Mouse (Mus musculus) hindbrain, embryonic 13.5 days (tissue): ENCODE results near the gene Gm6034. TPM values are rescaled to one million over a fixed set of nuclear protein-coding genes. Genes with fewer than 3 reads are reported as not detected.
A peak's percentile ranks its signal among the peaks of the same experiment; 100 is the strongest.
"Not testable (repeated sequence)": the region's sequence is repeated elsewhere in the genome, so short reads cannot be mapped to it uniquely, and the experiment has no call there.

Experiments
- ATAC-seq: fragments of 200-750 bp; cut with Nextera tagmentation; 2 replicates; pipeline ENCODE4 v1.8.0; 2017; ENCODE audit warnings: moderate TSS enrichment; ENCODE audit not compliant: low FRiP score
- H3K27ac ChIP-seq: fragments of 300-500 bp; sonication (generic); 2 replicates; pipeline ENCODE4 v1.5.1; 2015; ENCODE audit warnings: inconsistent platforms, mild to moderate bottlenecking, moderate library complexity
- H3K27me3 ChIP-seq: fragments of 300-500 bp; sonication (generic); 2 replicates; pipeline ENCODE4 v1.6.1; 2015; ENCODE audit warnings: mild to moderate bottlenecking, inconsistent platforms
- H3K36me3 ChIP-seq: fragments of 300-500 bp; sonication (generic); 2 replicates; pipeline ENCODE4 v1.6.1; 2015; ENCODE audit warnings: mild to moderate bottlenecking, inconsistent platforms
- H3K4me1 ChIP-seq: fragments of 300-500 bp; sonication (generic); replicated peaks from 2 replicates; pipeline ENCODE4 v1.6.1; 2015; ENCODE audit warnings: inconsistent platforms
- H3K4me2 ChIP-seq: fragments of 300-500 bp; sonication (generic); 2 replicates; pipeline ENCODE4 v1.6.1; 2015; ENCODE audit warnings: inconsistent platforms, mild to moderate bottlenecking, moderate library complexity
- H3K4me3 ChIP-seq: fragments of 300-500 bp; sonication (generic); 2 replicates; pipeline ENCODE4 v1.5.1; 2015; ENCODE audit warnings: mild to moderate bottlenecking, inconsistent platforms
- H3K9ac ChIP-seq: fragments of 300-500 bp; sonication (generic); 2 replicates; pipeline ENCODE4 v1.6.1; 2015; ENCODE audit warnings: mild to moderate bottlenecking, inconsistent platforms
- H3K9me3 ChIP-seq: fragments of 300-500 bp; sonication (generic); 2 replicates; pipeline ENCODE4 v1.6.1; 2016; ENCODE audit warnings: inconsistent platforms
- WGBS: fragments of 180-500 bp; shearing (Covaris S2); methylation state at CpG from one replicate; pipeline ENCODE4 v1.1.7; 2015; 5-methylcytosine and 5-hydroxymethylcytosine counted together
- polyA plus RNA-seq: library from polyadenylated mRNA; unstranded; fragments of >200 nt; fragmentation: Nextera tagmentation; extraction: Ambion mirVana; gene quantifications from 2 replicates; pipeline ENCODE4 v1.2.1, GENCODE M21; 2015

The Gm6034 gene
- not detected in 2 replicates for polyA plus RNA-seq

DNA sequence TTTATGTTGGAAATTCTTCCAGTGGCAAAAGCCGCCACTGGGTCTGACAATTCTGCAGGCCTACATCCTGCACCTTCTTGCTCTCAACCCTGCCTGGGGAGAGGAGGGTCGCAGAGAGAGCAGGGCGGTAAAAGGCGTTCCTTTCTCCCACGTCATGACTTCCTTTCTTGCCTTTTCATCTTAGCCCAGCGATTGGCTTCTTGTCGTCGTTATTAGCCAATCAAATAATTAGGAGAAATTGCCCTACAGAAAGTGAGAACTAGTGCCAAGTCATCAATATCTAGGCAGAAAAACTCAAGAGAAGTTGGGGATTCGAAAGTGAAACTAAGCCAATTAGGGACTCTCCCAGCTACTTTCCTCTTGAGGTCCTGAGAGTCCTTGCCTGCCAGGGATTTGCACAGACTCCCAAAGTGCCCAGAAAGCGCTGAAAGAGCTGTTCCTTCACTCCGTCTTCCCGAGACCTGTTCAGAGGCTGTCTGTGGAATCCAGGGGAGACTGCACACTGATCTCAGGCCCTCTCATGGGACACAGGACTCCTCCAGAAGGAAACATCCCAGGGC lies at the start of gene Gm6034, which contains the start of gene H2-T22:
Gene Gm6034, plus strand, starts transcription at position 352 of the 560 bp plus-strand sequence.
Gene H2-T22, minus strand, starts transcription at position 138 of the 560 bp plus-strand sequence.
- H3K36me3 ChIP-seq, H3K27ac ChIP-seq, H3K9me3 ChIP-seq: not testable (repeated sequence)
- Histone ChIP-seq H3K4me1 (peaks cover 11% of the 10 kb centered on the region; the same call in 1 of the 2 replicates), H3K4me2 (peak within 1 kb of the TSS; percentile 68), H3K4me3 (peak within 1 kb of the TSS; percentile 37), H3K9ac (peak within 1 kb of the TSS; percentile 68), H3K27me3 (peaks cover 15% of the 10 kb centered on the region)
- WGBS = 2% methylated on average over 12 of the region's 12 CpGs
- ATAC-seq = peak; percentile 94

DNA sequence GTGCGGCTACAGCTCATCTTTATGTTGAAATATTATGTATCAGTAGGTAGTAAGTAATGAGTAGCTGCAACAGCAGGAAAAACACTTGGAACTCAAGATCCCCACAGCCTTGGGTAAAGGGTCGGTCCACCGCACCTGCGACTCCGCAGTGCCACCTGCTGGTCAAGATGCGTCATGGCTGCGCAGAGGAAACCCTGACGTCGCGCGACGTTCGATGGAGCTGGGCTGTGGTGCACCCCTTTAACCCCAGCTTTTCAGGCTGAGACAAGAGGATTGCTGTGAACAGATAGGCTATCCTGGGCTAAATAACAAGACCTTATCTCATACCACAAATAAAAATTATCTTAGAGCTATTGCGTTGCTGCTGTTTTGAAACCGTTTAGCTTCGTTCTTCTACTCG lies 49.1 kb upstream of the Gm6034 start:
- Histone ChIP-seq H3K27ac (peak overlapping the region; percentile 73; the same call in 1 of the 2 replicates), H3K4me2 (peak overlapping the region; percentile 66), H3K9ac (no peak overlapping the region), H3K9me3 (no peaks in the 10 kb centered on the region), H3K4me1 (peaks cover 29% of the 10 kb centered on the region), H3K36me3 (peaks cover 13% of the 10 kb centered on the region), H3K4me3 (peak overlapping the region; percentile 59; the same call in 1 of the 2 replicates), H3K27me3 (no peaks in the 10 kb centered on the region)
- WGBS = 9% methylated on average over 17 of the region's 17 CpGs
- peak; percentile 77 for ATAC-seq

DNA sequence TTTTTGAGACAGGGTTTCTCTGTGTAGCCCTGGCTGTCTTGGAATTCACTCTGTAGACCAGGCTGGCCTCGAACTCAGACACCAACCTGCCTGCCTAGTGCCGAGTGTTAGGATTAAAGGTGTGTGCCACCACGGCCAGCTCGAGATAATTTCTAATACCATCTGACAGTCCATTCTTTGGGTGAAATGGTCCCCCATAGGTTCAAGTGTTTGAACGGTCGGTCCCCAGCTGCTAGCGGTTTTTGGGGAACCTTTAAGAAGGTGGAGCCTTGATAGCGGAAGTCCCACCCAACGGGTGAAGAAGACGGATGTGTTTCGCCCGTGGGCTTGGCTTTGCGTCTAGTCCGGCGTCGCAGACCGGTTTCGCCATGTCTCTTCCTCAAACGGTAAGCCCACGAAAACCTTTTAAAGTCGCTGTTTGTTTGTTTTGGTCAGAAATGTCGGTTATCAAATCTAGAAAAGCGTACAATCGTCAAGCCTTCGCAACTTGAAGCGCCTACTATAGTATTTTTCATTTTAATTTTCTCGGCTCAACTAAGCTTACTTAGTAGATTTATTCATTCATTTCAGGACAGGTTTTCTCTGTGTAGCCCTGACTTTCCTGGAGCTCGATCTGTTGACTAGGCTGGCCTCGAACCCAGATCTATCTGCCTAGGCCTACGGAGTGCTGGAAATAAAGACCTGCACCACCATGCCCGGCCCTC lies 48.4 kb upstream of the Gm6034 start:
- H3K9me3 ChIP-seq = no peaks in the 10 kb centered on the region
- H3K4me1 ChIP-seq = peaks cover 29% of the 10 kb centered on the region
- H3K4me2 ChIP-seq = peak overlapping the region; percentile 66
- H3K9ac ChIP-seq = peak overlapping the region; percentile 80
- no peaks in the 10 kb centered on the region for H3K27me3 ChIP-seq
- WGBS = 5% methylated on average over 31 of the region's 31 CpGs
- H3K27ac ChIP-seq = peak overlapping the region; percentile 73
- peaks cover 6% of the 10 kb centered on the region for H3K36me3 ChIP-seq
- peak; percentile 75 for ATAC-seq
- peak overlapping the region; percentile 59 for H3K4me3 ChIP-seq

GRCm38 (mm10) chr17:35994879-35995240 lies 47.9 kb upstream of the Gm6034 start:
- WGBS = 4% methylated on average over 14 of the region's 14 CpGs
- no peaks in the 10 kb centered on the region for H3K9me3 ChIP-seq
- H3K27me3 ChIP-seq = no peaks in the 10 kb centered on the region
- H3K4me3 ChIP-seq = peak overlapping the region; percentile 59
- no peak for ATAC-seq
- H3K36me3 ChIP-seq = peaks cover 1% of the 10 kb centered on the region
- peaks cover 29% of the 10 kb centered on the region for H3K4me1 ChIP-seq
- peak overlapping the region; percentile 80 for H3K9ac ChIP-seq
- peak overlapping the region; percentile 73 for H3K27ac ChIP-seq
- peak overlapping the region; percentile 66 for H3K4me2 ChIP-seq

DNA sequence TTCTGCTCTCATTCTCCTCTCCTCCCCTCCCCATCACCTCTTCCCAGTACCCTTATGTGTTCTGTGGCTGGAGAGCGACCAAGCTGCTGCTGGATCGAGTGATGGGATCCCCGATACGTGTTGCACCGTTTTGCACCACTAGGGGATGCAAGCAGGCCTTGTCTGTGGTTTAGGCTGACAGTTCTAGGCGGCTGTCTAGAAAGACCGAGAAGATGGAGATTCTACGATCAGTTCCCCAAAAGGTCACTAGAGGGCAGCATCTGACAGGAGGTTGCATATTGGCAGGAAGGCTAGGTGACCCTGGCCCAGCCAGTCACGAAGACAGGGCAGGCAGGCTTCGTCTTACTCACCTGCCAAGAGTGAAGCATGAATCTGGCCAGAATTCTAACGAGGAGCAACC lies 45.8 kb upstream of the Gm6034 start:
- Histone ChIP-seq H3K4me2 (no peak overlapping the region), H3K9me3 (no peaks in the 10 kb centered on the region), H3K27ac (no peak overlapping the region), H3K36me3 (no peaks in the 10 kb centered on the region), H3K9ac (no peak overlapping the region), H3K4me1 (peaks cover 29% of the 10 kb centered on the region), H3K27me3 (no peaks in the 10 kb centered on the region), H3K4me3 (no peak overlapping the region)
- 1% methylated on average over 11 of the region's 11 CpGs for WGBS
- peak; percentile 57 for ATAC-seq

DNA sequence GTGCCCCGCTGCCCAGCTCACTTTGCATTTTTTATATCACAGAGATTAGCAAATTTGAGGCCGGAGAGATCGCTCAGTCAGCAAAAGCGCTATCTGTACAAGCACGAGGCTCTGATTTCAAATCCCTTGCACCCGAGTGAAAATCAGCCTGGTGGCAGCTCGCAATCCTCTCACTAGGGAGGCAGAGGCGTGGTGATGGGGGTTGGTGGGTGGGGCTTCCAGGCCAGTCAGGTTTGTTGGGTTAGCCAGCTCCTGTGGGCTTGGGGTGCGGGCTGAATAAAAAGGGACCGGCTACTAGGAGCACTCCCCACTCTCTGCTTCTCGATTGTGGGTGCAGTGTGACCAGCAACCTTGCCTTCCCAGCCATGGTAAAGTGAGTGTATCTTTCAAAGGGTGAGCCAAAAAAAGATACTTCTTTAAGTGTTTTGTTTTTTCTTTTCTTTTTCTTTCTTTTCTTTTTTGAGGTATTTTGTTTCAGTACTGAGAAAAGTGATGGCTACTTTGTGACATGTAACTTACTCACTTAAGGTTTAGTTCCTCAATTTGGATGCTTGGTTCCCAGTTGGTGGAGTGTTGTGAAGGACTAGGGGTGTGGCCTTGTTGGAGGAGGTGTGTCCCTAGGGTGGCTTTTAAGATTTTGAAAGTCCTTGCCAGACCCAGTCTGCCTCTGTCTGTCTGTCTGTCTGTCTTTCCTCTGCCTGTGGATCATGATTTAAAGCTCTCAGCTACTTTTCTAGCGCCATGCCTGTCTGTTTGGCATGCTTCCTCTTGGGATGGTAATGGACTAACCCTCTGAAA lies 44.8 kb upstream of the Gm6034 start:
- Histone ChIP-seq H3K36me3 (no peaks in the 10 kb centered on the region), H3K4me2 (no peak overlapping the region), H3K9me3 (no peaks in the 10 kb centered on the region), H3K27ac (no peak overlapping the region), H3K4me1 (peaks cover 29% of the 10 kb centered on the region), H3K9ac (no peak overlapping the region), H3K4me3 (no peak overlapping the region), H3K27me3 (no peaks in the 10 kb centered on the region)
- no peak for ATAC-seq
- WGBS = 64% methylated on average over 12 of the region's 12 CpGs

DNA sequence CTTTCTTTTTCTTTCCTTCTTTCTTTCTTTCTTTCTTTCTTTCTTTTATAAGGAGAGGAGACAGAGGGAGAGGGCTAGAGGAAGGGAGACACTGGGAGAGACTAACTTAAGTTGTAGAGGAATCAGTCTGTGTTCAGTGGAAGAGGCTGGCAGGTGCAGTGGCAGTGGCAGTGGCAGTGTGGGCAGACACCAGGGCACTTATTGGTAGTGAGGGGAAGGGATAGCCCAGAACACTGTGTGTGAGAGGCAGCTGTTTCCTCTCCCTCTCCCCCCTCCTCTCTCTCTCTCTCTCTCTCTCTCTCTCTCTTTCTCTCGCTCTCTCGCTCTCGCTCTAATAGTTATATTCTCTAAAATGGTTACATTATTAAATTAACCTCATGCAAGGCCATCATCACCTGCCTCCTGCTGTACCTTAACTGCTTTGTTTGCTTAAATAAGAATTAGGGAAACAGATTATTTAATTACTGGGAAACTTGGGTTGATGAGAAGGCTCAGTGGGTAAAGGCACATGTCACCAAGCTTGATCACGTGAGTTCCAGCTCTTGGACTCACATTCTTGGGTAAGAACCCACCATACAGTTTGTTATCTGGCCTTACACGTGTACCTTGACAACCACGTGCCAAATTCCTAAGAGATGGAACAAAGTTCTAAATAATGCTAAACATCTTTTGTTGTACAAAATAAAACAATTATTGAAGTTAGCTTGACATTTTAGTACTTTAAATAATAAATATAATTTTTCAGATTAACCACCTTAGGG lies 44.0 kb upstream of the Gm6034 start:
- Histone ChIP-seq H3K9ac (no peak overlapping the region), H3K4me3 (no peak overlapping the region), H3K4me1 (peaks cover 27% of the 10 kb centered on the region), H3K9me3 (no peaks in the 10 kb centered on the region), H3K27me3 (no peaks in the 10 kb centered on the region), H3K4me2 (no peak overlapping the region), H3K27ac (no peak overlapping the region), H3K36me3 (no peaks in the 10 kb centered on the region)
- 91% methylated on average over 6 of the region's 6 CpGs for WGBS
- no peak for ATAC-seq

DNA sequence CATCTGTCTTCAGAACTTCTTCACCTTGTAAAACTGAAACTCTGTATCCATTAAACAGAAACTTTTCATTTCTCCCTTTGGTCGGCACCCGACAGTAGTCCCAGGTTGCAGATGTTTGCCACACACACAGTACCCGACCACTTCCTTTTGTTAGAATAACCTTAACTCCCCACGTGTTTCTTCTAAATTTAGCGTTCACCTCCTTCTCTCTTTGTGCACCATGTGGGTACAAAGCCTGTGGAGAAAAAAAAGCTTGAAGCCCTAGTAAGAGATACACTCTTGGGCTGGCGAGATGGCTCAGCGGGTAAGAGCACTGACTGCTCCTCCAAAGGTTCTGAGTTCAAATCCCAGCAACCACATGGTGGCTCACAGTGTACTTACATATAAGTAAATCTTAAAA lies 43.4 kb upstream of the Gm6034 start:
- Histone ChIP-seq H3K9me3 (no peaks in the 10 kb centered on the region), H3K27ac (no peak overlapping the region), H3K4me3 (no peak overlapping the region), H3K9ac (no peak overlapping the region), H3K4me1 (peaks cover 27% of the 10 kb centered on the region), H3K27me3 (no peaks in the 10 kb centered on the region), H3K36me3 (no peaks in the 10 kb centered on the region), H3K4me2 (no peak overlapping the region)
- no peak for ATAC-seq
- WGBS = 92% methylated on average over 7 of the region's 7 CpGs

DNA sequence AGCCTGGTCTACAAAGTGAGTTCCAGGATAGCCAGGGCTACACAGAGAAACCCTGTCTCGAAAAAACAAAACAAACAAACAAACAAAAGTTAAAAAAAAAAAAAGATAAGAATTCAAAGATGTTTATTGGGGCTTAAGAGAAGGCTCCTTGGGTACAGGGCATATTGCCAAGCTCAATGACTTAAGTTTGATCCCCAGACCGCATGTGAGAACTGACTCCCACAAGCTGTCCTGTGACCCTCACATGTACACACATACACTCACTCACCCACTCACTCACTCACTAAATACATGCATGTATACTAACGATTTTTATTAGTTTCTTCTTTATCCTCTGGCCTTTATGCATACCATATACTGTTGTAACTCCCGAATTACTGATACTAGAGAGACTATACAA lies 42.4 kb upstream of the Gm6034 start:
- H3K4me2 ChIP-seq = no peak overlapping the region
- no peaks in the 10 kb centered on the region for H3K36me3 ChIP-seq
- no peak for ATAC-seq
- 90% methylated on average over 4 of the region's 4 CpGs for WGBS
- no peak overlapping the region for H3K9ac ChIP-seq
- no peaks in the 10 kb centered on the region for H3K27me3 ChIP-seq
- H3K27ac ChIP-seq = no peak overlapping the region
- no peak overlapping the region for H3K4me3 ChIP-seq
- peaks cover 23% of the 10 kb centered on the region for H3K4me1 ChIP-seq
- no peaks in the 10 kb centered on the region for H3K9me3 ChIP-seq

- WGBS = 96% methylated on average over 12 of the region's 12 CpGs
- no peaks in the 10 kb centered on the region for H3K27me3 ChIP-seq
- peaks cover 8% of the 10 kb centered on the region for H3K36me3 ChIP-seq
- no peak overlapping the region for H3K27ac ChIP-seq
- no peak overlapping the region for H3K4me3 ChIP-seq
- peaks cover 14% of the 10 kb centered on the region; the same call in 1 of the 2 replicates for H3K4me1 ChIP-seq
- no peak overlapping the region for H3K4me2 ChIP-seq
- H3K9me3 ChIP-seq = no peaks in the 10 kb centered on the region
- no peak overlapping the region for H3K9ac ChIP-seq
- ATAC-seq = no peak
Measured at GRCm38 (mm10) chr17:36001121-36001897, 41.5 kb upstream of the Gm6034 start.

- Histone ChIP-seq H3K27ac (no peak overlapping the region), H3K27me3 (no peaks in the 10 kb centered on the region), H3K36me3 (peaks cover 15% of the 10 kb centered on the region), H3K4me3 (no peak overlapping the region), H3K9ac (no peak overlapping the region), H3K4me1 (peaks cover 10% of the 10 kb centered on the region; the same call in 1 of the 2 replicates), H3K9me3 (no peaks in the 10 kb centered on the region), H3K4me2 (no peak overlapping the region)
- WGBS = 92% methylated on average over 6 of the region's 6 CpGs
- no peak for ATAC-seq
Measured at GRCm38 (mm10) chr17:36001966-36002365, 40.8 kb upstream of the Gm6034 start.
